Mouse (Mus musculus): Measurements from ENCODE around the gene Tomm22. TPM values are rescaled to one million over a fixed set of nuclear protein-coding genes. Genes with fewer than 3 reads are reported as not detected.

The Tomm22 gene
- total RNA-seq, 2 experiments from 2014 or later: 82.1 to 184 TPM

DNA sequence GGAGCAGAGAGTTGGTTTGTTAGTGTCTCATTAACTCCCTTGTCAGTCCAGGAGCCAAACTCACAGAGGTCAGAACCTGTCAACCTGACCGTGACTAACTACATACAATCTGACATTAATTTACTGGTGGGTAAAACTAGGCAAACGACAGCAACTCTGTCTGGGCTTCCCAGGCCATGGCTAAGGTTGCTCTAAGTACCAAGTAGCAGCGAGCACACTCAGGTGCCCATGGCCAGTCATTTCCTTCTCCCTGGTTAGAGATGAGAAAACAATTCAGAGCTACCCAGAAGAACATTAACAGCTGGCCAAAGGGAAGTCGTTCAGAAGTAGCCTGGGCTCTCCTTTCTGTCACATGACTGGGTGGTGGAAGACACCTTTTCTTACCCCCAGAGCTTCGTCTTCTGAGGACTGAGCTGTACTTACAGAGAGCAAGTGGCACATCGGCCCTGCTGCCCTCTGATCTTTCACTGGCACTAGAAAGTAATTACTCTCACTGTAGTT is 14.5 kb downstream of the Tomm22 start:
- no peak for ATAC-seq (ENCODE audit: poor library complexity, severe bottlenecking)

DNA sequence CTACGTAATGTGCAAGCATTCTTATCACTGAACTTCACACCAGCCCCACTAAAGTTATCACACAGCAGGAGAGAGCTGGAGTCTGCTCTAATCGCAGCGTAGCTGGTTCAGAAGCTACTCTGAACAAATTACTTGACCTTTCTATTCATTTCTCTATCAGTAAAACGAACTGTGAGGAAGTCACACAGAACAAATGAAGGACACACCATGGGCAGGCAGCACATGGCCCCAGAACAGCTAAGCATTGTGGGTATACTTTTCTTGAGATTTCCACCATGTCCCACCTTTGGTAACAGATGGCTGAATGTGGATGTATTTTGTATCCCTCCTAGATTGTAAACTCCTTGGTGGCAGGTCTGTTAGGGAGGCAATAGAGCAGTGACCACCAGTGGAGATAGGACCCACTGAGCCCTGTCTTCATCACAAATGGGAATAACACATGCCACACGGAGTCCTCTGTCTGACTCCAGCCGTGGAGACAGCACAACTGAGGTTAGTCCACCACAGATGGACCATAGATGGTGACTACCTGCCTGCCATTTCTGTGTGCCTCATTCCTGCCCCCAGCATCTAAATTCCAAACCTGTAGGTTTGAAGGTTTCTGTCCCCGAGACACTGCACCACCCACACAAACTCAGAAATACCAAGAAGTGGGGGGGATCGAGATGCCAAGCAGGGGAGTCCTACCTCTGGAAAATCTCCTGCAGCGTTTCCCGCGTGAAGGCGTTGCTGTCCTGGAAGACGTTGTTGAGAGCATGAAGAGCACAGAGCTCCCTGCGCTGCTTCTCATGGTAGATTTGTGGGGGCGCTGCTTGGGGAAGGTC is 15.6 kb downstream of the Tomm22 start:
- ATAC-seq (ENCODE audit: poor library complexity, severe bottlenecking): no peak

DNA sequence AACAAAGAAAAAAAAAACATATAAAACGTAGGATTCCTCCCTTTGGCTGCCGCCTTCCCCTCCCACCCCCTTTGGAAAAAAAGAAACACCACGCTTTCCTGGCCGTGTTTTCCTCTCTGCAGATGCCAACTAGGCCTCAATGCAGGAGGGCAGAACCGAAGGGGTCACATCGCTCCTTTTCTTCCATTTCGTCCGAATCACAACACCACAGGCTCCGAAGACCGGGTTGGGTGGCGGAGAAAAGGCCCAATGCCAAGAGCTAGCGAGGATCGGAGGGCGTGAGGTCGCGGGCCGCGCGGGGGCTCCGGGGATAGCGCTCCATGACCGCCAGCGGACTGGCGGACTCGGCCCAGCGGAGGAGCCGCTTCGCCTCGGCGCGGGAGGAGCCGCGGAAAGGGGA is 16.5 kb downstream of the Tomm22 start:
- ATAC-seq (ENCODE audit: poor library complexity, severe bottlenecking): no peak

DNA sequence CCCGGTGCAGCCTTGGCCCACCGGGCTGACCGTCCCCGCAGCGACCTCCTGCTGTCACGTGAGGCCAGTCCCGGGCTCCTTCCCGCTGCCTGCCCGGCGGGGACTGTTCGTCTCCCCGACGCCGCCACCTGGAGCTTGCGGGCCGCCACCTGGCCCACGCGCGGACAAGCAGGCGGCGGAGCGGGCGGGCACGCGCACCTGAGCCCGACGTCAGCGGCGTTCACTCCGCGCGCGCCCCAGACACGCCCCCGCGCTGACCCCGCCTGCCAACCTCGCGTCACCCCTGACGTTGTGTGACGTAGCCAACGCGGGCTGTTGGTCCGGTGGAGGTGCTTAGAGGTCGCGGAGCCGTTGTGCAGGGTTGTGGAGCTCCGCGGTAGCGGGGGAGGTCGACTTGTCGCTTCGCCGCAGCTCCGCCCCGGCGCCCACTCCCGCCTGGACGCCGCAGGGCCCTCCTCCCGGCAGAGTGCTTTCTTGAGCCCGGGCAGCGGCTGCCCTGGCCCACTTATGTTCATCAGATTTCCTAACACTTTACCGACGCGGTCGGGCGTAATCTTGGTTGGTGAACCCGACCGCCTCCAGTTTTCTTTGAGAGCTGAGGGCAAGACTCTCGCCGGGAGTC is 17.1 kb downstream of the Tomm22 start, which contains the start of gene Josd1:
Gene Josd1 (minus strand): TSS at position 274 of the 622 bp plus-strand sequence.
- peak; percentile 66 for ATAC-seq (ENCODE audit: poor library complexity, severe bottlenecking)

DNA sequence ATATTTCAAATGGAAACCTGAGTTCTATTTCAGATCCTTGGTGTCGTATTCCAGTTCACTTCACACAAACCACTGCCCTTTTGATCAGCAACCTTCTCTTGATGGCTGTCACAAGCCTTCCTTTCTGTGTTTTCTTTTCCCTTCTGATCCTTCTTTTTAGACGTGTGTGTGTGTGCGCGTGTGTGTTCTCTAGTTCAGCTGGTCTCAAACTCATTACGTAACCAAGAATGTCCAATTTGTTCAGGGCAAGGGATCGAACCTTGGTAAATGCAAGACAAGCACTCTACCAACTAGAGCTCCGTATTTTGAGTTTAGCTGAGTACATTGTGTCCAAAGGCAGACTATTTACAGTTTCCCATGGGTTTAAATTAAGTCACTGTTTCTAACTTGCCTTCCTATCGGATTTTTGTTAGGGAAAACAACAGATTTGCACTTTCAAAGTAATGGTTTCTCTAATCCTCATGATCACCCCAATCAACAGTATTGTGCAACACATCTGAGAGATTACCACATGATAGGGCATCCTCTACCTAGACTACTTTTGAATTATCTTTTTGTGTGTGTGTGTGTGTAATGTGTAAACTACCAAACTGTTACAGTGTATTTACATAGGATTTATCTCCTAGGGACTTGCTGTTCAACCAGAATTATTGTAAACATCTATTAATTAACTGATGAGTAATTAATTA is 17.8 kb downstream of the Tomm22 start:
- no peak for ATAC-seq (ENCODE audit: poor library complexity, severe bottlenecking)

DNA sequence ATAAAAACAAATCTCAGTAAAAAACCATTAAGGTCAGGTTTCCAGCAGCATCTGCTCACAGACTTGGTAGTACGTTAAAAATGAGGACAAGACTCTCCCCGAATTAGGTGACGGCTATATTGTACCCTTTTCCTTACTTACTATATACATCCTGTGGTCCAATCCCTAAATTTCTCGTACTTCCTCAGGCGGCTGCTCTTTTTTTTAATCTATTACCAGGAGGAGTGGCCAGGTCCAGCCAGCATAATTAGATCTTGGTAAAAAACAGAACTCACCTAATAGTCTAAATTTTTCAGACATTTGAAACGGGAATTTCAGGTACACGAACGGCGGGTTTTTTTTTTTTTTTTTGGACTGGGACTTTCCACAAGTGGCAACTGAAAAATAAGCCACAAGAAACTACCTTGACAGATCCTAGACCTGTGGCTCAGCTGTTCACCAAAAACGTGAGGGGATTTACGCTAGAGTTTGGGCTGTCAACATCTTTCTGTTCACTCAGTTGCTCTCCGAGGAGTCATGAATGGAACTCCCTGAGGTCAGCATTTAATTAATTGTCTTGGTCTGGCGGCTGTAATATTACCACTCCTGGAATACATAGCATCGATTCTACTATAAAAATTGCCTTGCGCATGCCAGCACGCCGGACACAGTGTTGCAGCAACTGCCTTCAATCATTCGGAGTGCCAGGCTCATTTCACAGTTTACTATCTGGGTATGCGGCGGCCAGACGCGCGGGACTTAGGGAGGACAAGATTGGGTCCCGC is 19.2 kb downstream of the Tomm22 start:
- no peak for ATAC-seq (ENCODE audit: poor library complexity, severe bottlenecking)

DNA sequence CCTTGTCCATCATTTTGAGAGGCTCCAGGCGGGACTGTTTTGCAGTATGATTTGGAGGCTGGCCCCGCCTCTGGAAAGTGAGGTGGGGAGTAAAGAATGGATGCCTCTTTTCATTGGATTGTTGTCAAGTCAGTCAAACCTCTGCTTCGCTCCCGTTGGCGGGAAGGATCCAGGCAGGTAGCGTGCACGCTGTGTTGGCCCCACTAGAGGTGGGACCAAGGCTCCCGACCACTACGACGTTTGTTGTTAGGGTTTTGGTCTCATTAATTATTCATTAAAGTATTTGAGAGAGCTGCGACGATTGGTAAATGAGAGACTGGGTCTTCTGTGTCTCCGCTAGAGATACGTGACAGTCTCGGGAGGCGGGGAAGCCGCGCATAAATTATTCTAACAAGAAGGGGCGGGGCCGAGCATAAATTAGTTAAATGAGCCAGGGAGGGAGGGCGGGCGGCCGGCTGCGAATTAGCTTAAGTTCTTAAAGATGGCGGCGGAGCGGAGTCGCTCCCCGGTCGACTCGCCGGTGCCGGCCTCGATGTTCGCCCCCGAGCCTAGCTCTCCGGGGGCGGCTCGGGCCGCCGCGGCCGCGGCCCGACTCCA is 19.9 kb downstream of the Tomm22 start, which contains the start of gene Gtpbp1:
Gene Gtpbp1 (plus strand): TSS at position 420 of the 597 bp plus-strand sequence.
- ATAC-seq (ENCODE audit: poor library complexity, severe bottlenecking): peak; percentile 71

DNA sequence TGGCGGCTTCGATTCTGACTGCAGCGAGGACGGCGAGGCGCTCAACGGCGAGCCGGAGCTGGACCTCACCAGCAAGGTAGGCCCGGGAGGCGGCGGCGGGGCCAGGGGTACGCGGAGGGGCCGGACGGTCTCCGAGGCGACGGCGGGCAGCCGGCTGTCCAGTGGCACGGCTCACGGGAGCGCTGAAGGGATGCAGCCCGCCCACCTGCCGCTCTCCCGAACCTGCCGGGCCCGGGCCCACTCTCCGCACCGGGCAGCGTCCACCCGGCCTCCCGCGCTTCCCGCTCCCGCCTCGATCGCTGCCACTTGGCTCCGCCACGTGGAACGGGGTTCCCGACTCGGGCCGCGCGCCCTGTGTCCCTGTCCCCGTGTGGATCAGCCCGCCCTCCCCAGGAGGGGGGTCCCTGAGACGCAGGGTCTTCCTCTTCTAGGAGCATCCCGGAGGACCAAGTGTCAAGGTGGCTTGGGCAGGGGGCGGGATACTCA is 20.4 kb downstream of the Tomm22 start:
- ATAC-seq (ENCODE audit: poor library complexity, severe bottlenecking): no peak

DNA sequence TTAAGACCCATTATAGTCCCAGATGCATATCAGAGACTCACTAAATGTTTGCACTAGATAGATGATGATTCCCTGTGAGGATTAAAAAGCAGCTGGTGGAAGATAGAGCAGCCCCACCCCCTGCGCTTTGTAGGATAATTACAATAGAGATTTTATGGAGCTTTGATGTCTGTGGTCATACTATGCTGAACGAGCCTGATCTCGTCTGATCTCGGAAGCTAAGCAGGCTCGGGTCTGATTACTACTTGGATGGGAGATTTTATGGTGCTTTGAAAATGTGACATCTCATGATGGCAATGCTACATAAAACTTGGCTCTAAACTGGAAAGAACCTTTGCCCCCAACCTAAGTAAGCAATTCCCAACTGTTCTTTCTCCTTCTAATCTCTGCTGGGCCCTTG is 21.7 kb downstream of the Tomm22 start:
- ATAC-seq (ENCODE audit: poor library complexity, severe bottlenecking): no peak

DNA sequence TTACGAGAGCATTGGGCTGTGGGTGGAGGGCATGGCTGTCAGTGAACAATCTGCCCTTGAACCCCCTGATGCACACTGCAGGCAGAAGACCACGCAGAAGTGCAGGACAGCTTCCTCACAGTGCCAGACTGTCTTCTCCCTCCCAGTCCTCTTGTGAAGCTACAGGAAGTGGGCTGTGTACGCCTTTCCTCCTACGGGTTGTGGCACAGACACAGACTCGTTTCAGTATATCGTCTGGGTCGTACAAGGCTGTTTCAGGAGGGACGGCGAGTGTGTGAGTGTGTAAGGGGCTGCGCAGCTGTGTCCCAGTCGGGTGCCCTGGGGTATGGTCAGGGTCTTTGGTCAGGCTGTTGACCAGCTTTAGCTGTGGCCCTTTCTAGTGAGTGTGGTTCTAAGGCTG is 23.1 kb downstream of the Tomm22 start:
- peak; percentile 17 for ATAC-seq (ENCODE audit: poor library complexity, severe bottlenecking)

DNA sequence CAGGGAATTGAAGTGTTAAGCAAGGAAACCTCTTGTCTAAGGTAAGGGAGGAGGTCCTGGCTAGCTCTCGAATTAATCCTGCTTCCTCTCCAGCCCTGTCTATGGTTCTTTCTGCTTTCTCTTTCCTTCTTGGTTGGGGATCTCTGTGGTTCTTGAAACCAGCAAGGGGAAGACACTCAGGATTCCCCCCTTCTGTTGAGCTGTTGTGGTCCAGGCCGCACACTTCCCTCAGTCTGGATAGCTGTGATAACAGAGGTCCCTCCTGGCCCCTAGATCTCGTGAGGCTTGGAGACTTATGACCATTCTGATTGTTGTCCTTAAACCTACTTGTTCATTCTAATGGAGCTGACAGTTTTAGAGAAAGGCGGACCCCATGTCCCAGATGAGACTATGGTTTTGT is 23.9 kb downstream of the Tomm22 start:
- 0 out of 2 replicates have a peak, but pooled peaks have one; percentile 7 for ATAC-seq (ENCODE audit: poor library complexity, severe bottlenecking)

DNA sequence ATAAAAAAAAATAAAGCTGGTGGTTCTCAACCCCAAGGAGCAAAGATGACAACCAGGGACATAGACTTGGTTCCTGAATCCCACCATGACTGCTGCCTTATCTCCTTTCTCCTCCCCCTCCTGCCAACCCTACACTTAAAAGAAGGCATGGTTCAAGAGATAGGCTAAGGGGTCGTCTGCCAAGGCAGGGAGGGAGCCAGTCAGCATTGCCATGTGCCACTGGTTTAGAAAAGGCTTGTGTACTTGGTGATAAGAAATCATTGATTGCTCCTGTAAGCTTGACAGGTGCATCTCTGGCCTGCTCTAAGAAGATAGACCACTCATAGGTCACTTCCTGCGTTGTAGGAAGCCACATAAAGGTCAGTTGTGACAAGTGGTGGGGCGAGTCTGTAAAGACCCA is 24.9 kb downstream of the Tomm22 start:
- no peak for ATAC-seq (ENCODE audit: poor library complexity, severe bottlenecking)

DNA sequence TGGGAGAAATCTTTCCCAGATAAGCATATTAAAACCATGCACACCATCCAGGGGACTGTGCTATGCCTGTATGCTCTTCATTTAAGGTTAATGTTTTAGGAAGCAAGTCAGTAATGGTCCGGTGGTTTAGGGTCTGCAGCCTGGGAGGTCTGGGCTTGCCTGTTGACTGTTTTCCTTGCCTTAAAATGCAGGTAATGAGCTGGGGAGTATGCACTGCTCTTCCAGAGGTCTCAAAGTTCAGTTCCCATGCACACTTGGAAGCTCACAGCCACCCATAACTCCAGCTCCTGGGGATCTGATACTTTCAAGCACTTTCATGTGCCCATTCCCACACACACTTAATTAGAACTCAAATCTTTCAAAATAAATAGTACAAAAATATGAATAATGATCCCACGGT is 25.8 kb downstream of the Tomm22 start:
- ATAC-seq (ENCODE audit: poor library complexity, severe bottlenecking): no peak

DNA sequence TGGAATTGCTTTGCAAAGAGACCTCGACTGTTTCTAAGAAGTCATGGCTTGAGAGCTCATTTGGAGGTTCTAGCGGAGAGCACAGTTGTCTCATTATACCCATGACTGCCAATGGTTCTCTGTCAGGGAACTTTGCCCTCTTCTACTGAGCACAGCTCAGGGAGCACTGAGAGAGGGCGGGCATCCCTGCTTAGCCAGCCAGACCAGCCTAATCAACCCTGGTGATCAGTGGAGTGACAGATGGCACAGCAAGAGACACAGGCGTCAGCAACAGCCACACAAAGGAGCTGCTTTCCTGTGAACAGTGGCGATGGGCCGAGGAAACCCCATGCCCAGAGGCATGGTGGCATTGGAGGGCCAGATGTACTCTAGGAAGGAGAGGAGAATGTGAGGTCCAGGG is 26.4 kb downstream of the Tomm22 start:
- ATAC-seq (ENCODE audit: poor library complexity, severe bottlenecking): no peak

DNA sequence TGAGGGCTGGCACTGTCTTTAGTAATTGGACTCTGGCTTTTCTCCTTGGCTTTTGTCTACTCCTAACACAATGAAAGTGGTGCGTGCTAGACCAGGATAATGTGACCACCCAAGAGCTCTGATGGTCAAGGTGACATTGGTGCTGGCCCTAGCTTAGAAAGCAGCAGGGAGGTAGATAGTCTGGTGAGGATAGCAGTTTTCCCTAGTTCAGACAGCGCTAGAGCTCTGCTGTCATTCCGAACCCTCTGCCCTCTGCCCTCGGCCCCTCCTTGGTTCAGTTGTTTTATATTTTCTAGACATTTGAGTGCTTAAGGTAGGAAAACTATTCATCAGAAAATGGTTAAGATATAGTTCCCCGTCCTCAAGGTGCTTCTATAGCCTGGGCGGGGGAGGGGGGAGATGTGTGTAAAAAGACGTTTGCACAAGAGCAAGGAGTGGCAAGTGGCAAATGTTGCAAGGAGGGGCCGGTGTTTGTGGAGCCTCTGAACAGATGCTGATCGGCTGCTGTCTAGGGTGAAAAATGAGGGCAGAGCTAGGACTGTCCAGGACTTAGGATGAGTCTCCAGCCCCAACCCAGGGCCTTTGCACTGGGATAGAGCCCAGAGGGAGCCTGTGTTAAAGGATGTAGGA is 27.0 kb downstream of the Tomm22 start:
- peak; percentile 84 for ATAC-seq (ENCODE audit: poor library complexity, severe bottlenecking)

DNA sequence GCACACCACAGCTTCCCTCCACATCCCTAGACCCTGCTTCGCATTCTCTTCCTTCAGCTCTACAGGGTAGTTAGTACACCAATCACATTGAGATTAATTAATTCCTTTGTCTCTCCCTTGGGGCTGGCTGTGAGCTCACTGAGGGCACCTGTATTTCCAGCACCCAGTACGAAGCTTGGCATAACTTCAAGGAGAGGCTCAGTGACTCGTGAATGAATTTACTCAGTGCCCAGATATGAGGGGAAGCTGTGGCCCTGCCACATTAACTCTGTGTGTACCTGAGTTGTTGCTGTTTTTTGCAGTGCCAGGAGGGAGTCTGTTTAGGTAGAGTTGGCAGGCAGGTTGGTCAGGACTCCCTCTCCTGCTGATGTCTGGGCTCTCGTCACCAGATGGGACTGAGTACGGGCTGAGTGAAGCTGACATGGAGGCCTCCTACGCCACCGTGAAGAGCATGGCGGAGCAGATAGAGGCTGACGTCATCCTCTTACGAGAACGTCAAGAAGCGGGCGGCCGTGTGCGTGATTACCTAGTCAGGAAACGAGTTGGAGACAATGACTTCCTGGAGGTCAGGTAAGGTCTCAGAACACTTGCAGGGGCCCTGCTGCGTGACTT is 36.0 kb downstream of the Tomm22 start:
- ATAC-seq (ENCODE audit: poor library complexity, severe bottlenecking): no peak

DNA sequence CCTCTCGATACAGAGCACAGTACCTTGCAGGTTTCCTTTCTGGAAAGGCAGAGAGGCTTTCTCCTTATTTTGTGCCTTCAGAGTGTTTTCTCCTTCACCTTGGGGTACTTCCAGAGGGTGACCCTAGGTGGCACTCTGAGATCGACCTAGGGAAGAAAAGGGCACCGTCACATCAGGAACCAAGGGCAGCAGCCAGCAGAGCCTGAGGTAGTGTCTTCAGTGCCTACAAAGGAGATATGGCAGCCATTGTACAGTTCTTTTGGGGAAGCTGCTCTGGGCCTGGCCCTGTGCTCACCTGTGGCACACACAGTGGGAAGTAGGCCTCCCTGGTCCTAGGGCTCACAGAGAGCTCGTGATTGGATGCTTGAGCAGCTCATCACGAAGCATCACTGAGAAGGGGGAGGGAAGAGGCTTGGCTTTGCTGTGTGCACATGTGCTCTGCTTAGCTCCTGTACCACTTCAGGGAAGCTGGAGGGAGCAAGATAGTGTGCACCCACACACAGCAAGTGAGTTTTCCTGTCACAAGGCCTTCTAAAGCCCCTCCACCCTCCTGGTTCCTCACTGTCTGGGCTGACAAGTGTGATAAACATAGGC is 37.7 kb downstream of the Tomm22 start:
- peak; percentile 91 for ATAC-seq (ENCODE audit: poor library complexity, severe bottlenecking)

DNA sequence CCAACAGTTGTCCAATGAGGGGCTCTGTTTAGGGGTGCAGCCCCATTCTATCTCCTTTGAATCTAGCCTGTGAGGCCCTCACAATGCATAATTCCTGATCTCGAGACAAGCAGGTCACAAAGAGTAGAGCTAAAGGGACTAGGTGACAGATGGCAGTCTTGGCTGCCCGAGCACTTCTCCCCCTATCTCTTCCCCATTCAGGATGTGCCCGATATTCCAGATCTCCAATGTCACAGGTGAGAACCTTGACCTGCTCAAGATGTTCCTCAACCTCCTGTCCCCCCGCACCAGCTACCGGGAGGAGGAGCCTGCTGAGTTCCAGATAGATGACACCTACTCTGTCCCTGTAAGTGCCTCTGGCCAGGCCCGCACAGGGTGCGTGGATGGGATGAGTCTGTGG is 45.0 kb downstream of the Tomm22 start:
- no peak for ATAC-seq (ENCODE audit: poor library complexity, severe bottlenecking)

DNA sequence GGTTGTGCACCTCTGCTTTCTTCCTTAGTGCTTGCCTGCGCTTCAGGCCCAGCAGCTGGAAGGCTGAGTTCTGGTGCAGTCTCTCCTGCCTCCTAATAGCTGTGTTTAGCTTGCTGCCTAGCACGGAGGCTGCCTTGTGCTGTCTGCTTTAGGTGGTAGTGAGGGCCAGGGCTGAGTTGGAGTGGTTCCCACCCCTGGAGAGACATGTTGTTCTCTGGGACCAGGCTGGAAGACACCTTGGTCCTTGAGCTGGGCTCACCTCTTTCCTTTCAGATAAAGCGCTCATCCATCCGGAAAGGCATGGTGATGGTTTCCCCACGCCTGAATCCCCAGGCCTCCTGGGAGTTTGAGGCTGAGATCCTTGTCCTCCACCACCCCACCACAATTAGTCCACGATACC is 46.0 kb downstream of the Tomm22 start:
- ATAC-seq (ENCODE audit: poor library complexity, severe bottlenecking): no peak

Data from megakaryocyte, adult 5-6 weeks (primary cell).